Mouse (Mus musculus) layer of hippocampus, postnatal 14 days (tissue): Measurements from ENCODE around the gene Olfr1347. TPM values are rescaled to one million over a fixed set of nuclear protein-coding genes. Genes with fewer than 3 reads are reported as not detected.
A peak's percentile ranks its signal among the peaks of the same experiment; 100 is the strongest.
"Not testable (repeated sequence)": the region's sequence is repeated elsewhere in the genome, so short reads cannot be mapped to it uniquely, and the experiment has no call there.

Experiments
- DNase-seq, 2 experiments: peaks; one replicate each; pipeline ENCODE4 v3.0.0; 2021 to 2022; ENCODE audit warnings: low spot score in 2 of 2, mixed read lengths in 1 of 2
- long read RNA-seq, 2 experiments: library from polyadenylated mRNA; stranded (forward); transcript quantifications; one replicate each; pipeline ENCODE4 v2.0.0; 2021
- total RNA-seq, 2 experiments: library from RNA; stranded (reverse); gene quantifications; 2 replicates each; pipeline ENCODE4 v1.2.3; 2021

Gene Olfr1347
- total RNA-seq, result not detected
- long read RNA-seq, experiment 1, result 0 reads
- long read RNA-seq, experiment 2, result 0 reads

GRCm38 (mm10) chr7:6499655-6500054 is at the start of gene Olfr1347:
Gene Olfr1347, minus strand, starts transcription at chr7:6499755.
- no peak for DNase-seq

- DNase-seq, result peak; percentile 4
Measured at GRCm38 (mm10) chr7:6526141-6526540, 26.6 kb upstream of the Olfr1347 start.

GRCm38 (mm10) chr7:6525001-6525400 is 25.4 kb upstream of the Olfr1347 start:
- no peak for DNase-seq

- DNase-seq, result no peak
Measured at GRCm38 (mm10) chr7:6522850-6523249, 23.3 kb upstream of the Olfr1347 start, which contains the start of gene Olfr1349. Gene Olfr1349, minus strand, starts transcription at chr7:6522950.

- no peak for DNase-seq
Measured at GRCm38 (mm10) chr7:6521666-6522065, 22.1 kb upstream of the Olfr1347 start.

GRCm38 (mm10) chr7:6508648-6509047 is 9.1 kb upstream of the Olfr1347 start, which contains the start of gene Olfr1348:
Gene Olfr1348, minus strand, starts transcription at chr7:6508748.
- no peak for DNase-seq

- DNase-seq, result no peak
Measured at GRCm38 (mm10) chr7:6486841-6487240, 12.7 kb downstream of the Olfr1347 start, which contains the start of gene Olfr5. Gene Olfr5, minus strand, starts transcription at chr7:6486941.

- DNase-seq, result not testable (repeated sequence)
Measured at GRCm38 (mm10) chr7:6477633-6478032, 21.9 kb downstream of the Olfr1347 start.

GRCm38 (mm10) chr7:6466951-6467350 is 32.6 kb downstream of the Olfr1347 start, which contains the start of gene Olfr1346:
Gene Olfr1346, plus strand, starts transcription at chr7:6467101.
- DNase-seq, result no peak

GRCm38 (mm10) chr7:6456399-6456798 is 43.2 kb downstream of the Olfr1347 start:
- DNase-seq, result no peak

GRCm38 (mm10) chr7:6455868-6456267 is 43.7 kb downstream of the Olfr1347 start, which contains the start of gene Olfr1336:
Gene Olfr1336, plus strand, starts transcription at chr7:6456168.
- no peak for DNase-seq

GRCm38 (mm10) chr7:6447771-6448170 is 51.8 kb downstream of the Olfr1347 start:
- DNase-seq, result no peak

- no peak for DNase-seq
Measured at GRCm38 (mm10) chr7:6441173-6441572, 58.4 kb downstream of the Olfr1347 start.

- no peak for DNase-seq
Measured at GRCm38 (mm10) chr7:6438388-6438787, 61.2 kb downstream of the Olfr1347 start, which contains the start of gene Olfr1344. Gene Olfr1344, plus strand, starts transcription at chr7:6438688.

Other genes with a start within 250 kb of the Olfr1347 start
- not detected for gene Epp13, start 247.0 kb downstream of the Olfr1347 start, total RNA-seq
- gene Zfp667, start 213.2 kb downstream of the Olfr1347 start, total RNA-seq, result 10 to 100 TPM; 13.7 to 13.8 TPM
- 10 to 100 TPM in 1 of 2 experiments, 1 to 10 TPM in 1; 9.8 to 10.9 TPM for gene Zfp583, start 168.5 kb downstream of the Olfr1347 start, total RNA-seq
- 1 to 10 TPM; 5.0 to 6.6 TPM for gene Gm3854, start 156.0 kb downstream of the Olfr1347 start, total RNA-seq
- 1 to 10 TPM; 4.1 to 5.9 TPM for gene Zfp78, start 136.5 kb downstream of the Olfr1347 start, total RNA-seq
- gene Zfp28, start 116.5 kb downstream of the Olfr1347 start, total RNA-seq, result 1 to 10 TPM; 5.7 to 5.9 TPM
- gene Smim17, start 101.0 kb downstream of the Olfr1347 start, total RNA-seq, result 10 to 100 TPM; 21.0 to 21.7 TPM
- gene Gm20715, start 89.5 kb downstream of the Olfr1347 start, total RNA-seq, result under 1 TPM; 0.29 to 0.35 TPM
- gene Olfr1344, start 61.1 kb downstream of the Olfr1347 start, total RNA-seq, result 1 to 10 TPM; 1.2 TPM
- under 1 TPM in 1 of 2 experiments, not detected in 1; 0.05 TPM for gene Olfr1336, start 43.6 kb downstream of the Olfr1347 start, total RNA-seq
- not detected for gene Olfr1346, start 32.7 kb downstream of the Olfr1347 start, total RNA-seq
- gene Olfr5, start 12.8 kb downstream of the Olfr1347 start, total RNA-seq, result not detected
- not detected for gene Olfr1348, start 9.0 kb upstream of the Olfr1347 start, total RNA-seq
- not detected for gene Olfr1349, start 23.2 kb upstream of the Olfr1347 start, total RNA-seq
- gene Olfr1350, start 65.1 kb upstream of the Olfr1347 start, total RNA-seq, result not detected
- gene Zim1, start 196.7 kb upstream of the Olfr1347 start, total RNA-seq, result 1 to 10 TPM; 5.6 to 6.8 TPM
- 100 to 1,000 TPM; 164 to 197 TPM for gene Peg3, start 230.7 kb upstream of the Olfr1347 start, total RNA-seq
- gene Usp29, start 230.8 kb upstream of the Olfr1347 start, total RNA-seq, result 10 to 100 TPM; 33.7 to 37.1 TPM